Mouse (Mus musculus): ENCODE data around the gene Gramd1c.

DNA sequence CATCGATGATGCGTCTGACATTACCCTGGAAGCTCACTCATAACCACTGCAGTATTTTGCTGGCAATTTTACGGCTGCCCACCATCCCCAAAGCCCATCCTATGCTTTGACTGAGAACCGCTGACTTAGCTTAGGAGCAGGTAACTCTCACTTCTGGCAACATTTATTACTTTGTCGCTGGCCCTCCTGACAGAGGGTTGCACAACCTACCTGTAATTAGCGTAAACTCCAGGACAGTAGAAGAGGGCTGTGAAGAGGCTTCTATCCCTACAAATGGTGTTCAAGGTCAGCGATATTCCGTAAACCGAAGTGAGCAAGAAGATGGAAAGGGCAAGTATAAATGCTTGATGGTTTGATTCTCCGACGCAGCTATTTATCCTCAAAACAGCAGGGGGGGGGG lies 92.0 kb downstream of the Gramd1c start:
- TF ChIP-seq CTCF (conservative IDR thresholded peaks at IDR 0.05 in 1 of 2, IDR thresholded peaks at IDR 0.05 in 1 of 2; ENCODE audit: low read depth in 2 of 2, low read length in 2 of 2) (no peak), EP300 (IDR thresholded peaks at IDR 0.05; ENCODE audit: low read length) (no peak), POLR2A (IDR thresholded peaks at IDR 0.05; ENCODE audit: low read depth, low read length) (no peak), UBTF (IDR thresholded peaks at IDR 0.05; ENCODE audit: low read depth, low read length) (no peak), CHD1 (IDR thresholded peaks at IDR 0.05; ENCODE audit: low read depth, low read length) (no peak), ZC3H11A (IDR thresholded peaks at IDR 0.05; ENCODE audit: low read depth, low read length) (no peak), MAX (IDR thresholded peaks at IDR 0.05; ENCODE audit: low read length) (no peak), E2F4 (IDR thresholded peaks at IDR 0.05; ENCODE audit: insufficient replicate concordance, low read depth, low read length) (no peak), PAX5 (IDR thresholded peaks at IDR 0.05; ENCODE audit: low read length) (no peak)

Measured in CH12.LX (cell line).